Comparison of ENCODE assay signal across 8 mouse cellular contexts in genomic region chr11:77462283-77463100, GRCm38 (mm10). TPM values are rescaled to one million over a fixed set of nuclear protein-coding genes. Genes with fewer than 3 reads are reported as not detected.
A peak's percentile ranks its signal among the peaks of the same experiment; 100 is the strongest.
DNase-seq lines count a peak whose midpoint lies in the region; ATAC-seq and TF ChIP-seq lines count a peak whose summit lies in the region.

Coro6 (plus strand) TSS chr11:77462411.

- H3K4me2 ChIP-seq in intestine, embryonic 16.5 days (ENCODE audit: low read depth, low read length) = peak within 1 kb of the TSS; percentile 100
- peak within 1 kb of the TSS; percentile 92 for H3K4me2 ChIP-seq in liver, embryonic 11.5 days

- peaks cover 7% of the 10 kb centered on the region; the same call in 1 of the 2 replicates for H3K4me1 ChIP-seq in intestine, embryonic 16.5 days (ENCODE audit: control insufficient read depth, insufficient read depth, low read length)
- H3K4me1 ChIP-seq in liver, embryonic 11.5 days (replicated peaks; ENCODE audit: control insufficient read depth, insufficient read depth, low read length) = peaks cover 14% of the 10 kb centered on the region

- intact Hi-C loops in left cerebral cortex, adult 2 months (cut with DNase I) = no loop called here

- peaks cover 39% of the 10 kb centered on the region for H3K27me3 ChIP-seq in intestine, embryonic 16.5 days (replicated peaks; ENCODE audit: control insufficient read depth, insufficient read depth, low read length)
- H3K27me3 ChIP-seq in liver, embryonic 11.5 days (replicated peaks; ENCODE audit: control insufficient read depth, insufficient read depth, low read length) = peaks cover 67% of the 10 kb centered on the region

- H3K4me3 ChIP-seq in left cerebral cortex, adult 2 months = peak within 1 kb of the TSS; percentile 61
- peak within 1 kb of the TSS; percentile 58 for H3K4me3 ChIP-seq in intestine, embryonic 16.5 days (ENCODE audit: low read length)
- H3K4me3 ChIP-seq in liver, embryonic 11.5 days (ENCODE audit: low read depth, low read length) = peak within 1 kb of the TSS; percentile 59

- TF ChIP-seq CTCF in left cerebral cortex, adult 2 months (IDR thresholded peaks at IDR 0.05) = no peak

- peak within 1 kb of the TSS; percentile 76 for H3K27ac ChIP-seq in left cerebral cortex, adult 2 months
- H3K27ac ChIP-seq in intestine, embryonic 16.5 days (ENCODE audit: low read length) = no peak within 1 kb of the TSS
- no peak within 1 kb of the TSS for H3K27ac ChIP-seq in liver, embryonic 11.5 days (ENCODE audit: low read depth, low read length)

- under 1% methylated on average over 66 of the region's 73 CpGs for WGBS in intestine, embryonic 16.5 days
- under 1% methylated on average over 72 of the region's 73 CpGs for WGBS in liver, embryonic 11.5 days

- no peaks in the 10 kb centered on the region for H3K9me3 ChIP-seq in intestine, embryonic 16.5 days (ENCODE audit: control insufficient read depth, low read length)
- H3K9me3 ChIP-seq in liver, embryonic 11.5 days (ENCODE audit: control insufficient read depth, low read length) = no peaks in the 10 kb centered on the region

- H3K36me3 ChIP-seq in intestine, embryonic 16.5 days (ENCODE audit: control insufficient read depth, insufficient read depth, low read length) = no peaks in the 10 kb centered on the region
- no peaks in the 10 kb centered on the region for H3K36me3 ChIP-seq in liver, embryonic 11.5 days (ENCODE audit: control insufficient read depth, insufficient read depth, low read length)

- H3K9ac ChIP-seq in intestine, embryonic 16.5 days (ENCODE audit: low read depth, low read length) = peak within 1 kb of the TSS; percentile 67
- H3K9ac ChIP-seq in liver, embryonic 11.5 days (ENCODE audit: low read depth, low read length) = peak within 1 kb of the TSS; percentile 17

- peak; percentile 50 for DNase-seq in left cerebral cortex, adult 2 months (ENCODE audit: extremely low spot score in 1 of 2, low spot score in 2 of 2)
- no peak for DNase-seq in left cerebral cortex, adult 9 months (ENCODE audit: low spot score in 2 of 2)
- DNase-seq in cerebellum, postnatal 36 days = peak; percentile 45 to 54
- DNase-seq in gastrocnemius, postnatal 4 days (ENCODE audit: low spot score in 2 of 2) = peak; percentile 75 to 83
- DNase-seq in liver, embryonic 11.5 days (ENCODE audit: low spot score) = peak; percentile 73
- DNase-seq in monocyte, adult 2 months (ENCODE audit: low read depth in 1 of 2, low spot score in 2 of 2) = peak; percentile 11 to 18
- DNase-seq in urinary bladder, postnatal 25 days (ENCODE audit: low spot score) = peak; percentile 74

- ATAC-seq in intestine, embryonic 16.5 days = peak; percentile 80
- peak; percentile 61; the same call in 1 of the 2 replicates for ATAC-seq in liver, embryonic 11.5 days (replicated peaks; ENCODE audit: low FRiP score)

RNA-seq across cellular contexts. Expression of gene Coro6, which starts in this region (rescaled TPM):
- 10 to 100 TPM; 48.9 to 57.9 TPM for total RNA-seq in left cerebral cortex, adult 2 months (2021)
- 10 to 100 TPM; 82.0 to 90.3 TPM for total RNA-seq in gastrocnemius, postnatal 4 days (2021)
- polyA plus RNA-seq in intestine, embryonic 16.5 days (2015; fragmentation: Nextera tagmentation; extraction: Ambion mirVana) = not detected in 2 replicates
- polyA plus RNA-seq in liver, embryonic 11.5 days (2014; fragmentation: Nextera tagmentation; extraction: Ambion mirVana) = 0.35 and 0.40 TPM in 2 replicates

Comparison
In these comparisons a context has a peak if more than half of its experiments do, and no peak if none do; other contexts are left out.
1. DNase-seq: peak in left cerebral cortex, adult 2 months (2 of 2), cerebellum, postnatal 36 days (2 of 2), gastrocnemius, postnatal 4 days (2 of 2), monocyte, adult 2 months (2 of 2) and urinary bladder, postnatal 25 days (single experiment); none in left cerebral cortex, adult 9 months (0 of 2).
2. Peak in ATAC-seq, H3K4me3 ChIP-seq, H3K9ac ChIP-seq and H3K4me2 ChIP-seq in intestine, embryonic 16.5 days; RNA of the gene not detected or under 1 TPM.
3. Peak in DNase-seq, ATAC-seq, H3K4me3 ChIP-seq, H3K9ac ChIP-seq and H3K4me2 ChIP-seq in liver, embryonic 11.5 days; RNA of the gene not detected or under 1 TPM.
4. Peak in every context shown above with its lines, with median percentiles within 50 percentile points of each other: H3K4me3 ChIP-seq.